Mouse (Mus musculus) skeletal muscle tissue, postnatal 0 days (tissue): ENCODE data around the gene Map1lc3b. TPM values are rescaled to one million over a fixed set of nuclear protein-coding genes. Genes with fewer than 3 reads are reported as not detected.

ENCODE experiments used
- polyA plus RNA-seq: library from polyadenylated mRNA; unstranded; fragments of >200 nt; fragmentation: Nextera tagmentation; extraction: Ambion mirVana; gene quantifications from 2 replicates; pipeline ENCODE4 v1.2.1, GENCODE M21; 2015

Gene Map1lc3b
- 206 and 208 TPM in 2 replicates for polyA plus RNA-seq

GRCm38 (mm10) chr8:121590203-121591177, at the start of gene Map1lc3b:
TSS of gene Map1lc3b (plus strand) at chr8:121590361.

GRCm38 (mm10) chr8:121544276-121544785, 45.8 kb upstream of the Map1lc3b start, which contains the start of gene 1700018B08Rik:
TSS of gene 1700018B08Rik (minus strand) at chr8:121544320.

GRCm38 (mm10) chr8:121578676-121579451, 11.3 kb upstream of the Map1lc3b start, which contains the start of gene Fbxo31:
TSS of gene Fbxo31 (minus strand) at chr8:121578806.

Other genes starting within 250 kb of the Map1lc3b start
- not detected in 2 replicates for gene 1700018B08Rik, start 46.0 kb upstream of the Map1lc3b start, polyA plus RNA-seq
- gene Fbxo31, start 11.6 kb upstream of the Map1lc3b start, polyA plus RNA-seq: 55.9 and 58.2 TPM in 2 replicates
- 5.0 and 6.3 TPM in 2 replicates for gene Zcchc14, start 62.5 kb downstream of the Map1lc3b start, polyA plus RNA-seq
- gene Jph3, start 139.3 kb downstream of the Map1lc3b start, polyA plus RNA-seq: 0.06 and 0.18 TPM in 2 replicates
- gene Klhdc4, start 239.2 kb downstream of the Map1lc3b start, polyA plus RNA-seq: 10.2 and 12.3 TPM in 2 replicates